Mouse (Mus musculus) ES-Bruce4 (cell line): ENCODE data around the gene Ccdc107. TPM values are rescaled to one million over a fixed set of nuclear protein-coding genes. Genes with fewer than 3 reads are reported as not detected.

ENCODE experiments used
- H3K27ac ChIP-seq: 2 replicates; pipeline ENCODE4 v1.5.1; 2012; ENCODE audit warnings: low read length, inconsistent platforms; ENCODE audit not compliant: insufficient read depth
- H3K27me3 ChIP-seq: 2 replicates; pipeline ENCODE4 v1.6.1; 2012; ENCODE audit warnings: mild to moderate bottlenecking, low read length, inconsistent platforms; ENCODE audit not compliant: control insufficient read depth, poor library complexity, insufficient read depth, severe bottlenecking
- H3K36me3 ChIP-seq: 2 replicates; pipeline ENCODE4 v1.6.1; 2012; ENCODE audit warnings: inconsistent platforms, mild to moderate bottlenecking, low read length, moderate library complexity; ENCODE audit not compliant: control insufficient read depth, poor library complexity, insufficient read depth, severe bottlenecking
- H3K4me1 ChIP-seq: one replicate; pipeline ENCODE4 v1.8.1; 2011; ENCODE audit warnings: low read length; ENCODE audit not compliant: control insufficient read depth, insufficient read depth
- H3K4me3 ChIP-seq: 2 replicates; pipeline ENCODE4 v1.5.1; 2011; ENCODE audit warnings: low read depth, mild to moderate bottlenecking, low read length
- H3K9ac ChIP-seq: 2 replicates; pipeline ENCODE4 v1.6.1; 2012; ENCODE audit warnings: low read depth, mild to moderate bottlenecking, inconsistent platforms; ENCODE audit not compliant: poor library complexity, severe bottlenecking
- H3K9me3 ChIP-seq: replicated peaks from 2 replicates; pipeline ENCODE4 v1.6.1; 2012; ENCODE audit warnings: mild to moderate bottlenecking, low read length, inconsistent platforms; ENCODE audit not compliant: control insufficient read depth, poor library complexity, insufficient read depth, severe bottlenecking
- CTCF ChIP-seq: IDR thresholded peaks from one replicate; pipeline ENCODE4 v1.8.1; 2011; ENCODE audit warnings: low read depth, low read length
- EP300 ChIP-seq: IDR thresholded peaks from 2 replicates; pipeline ENCODE4 v1.6.1; 2011; ENCODE audit warnings: low read depth, low read length; ENCODE audit not compliant: insufficient read depth
- POLR2A ChIP-seq: IDR thresholded peaks from one replicate; pipeline ENCODE4 v1.8.1; 2011; ENCODE audit warnings: low read length; ENCODE audit not compliant: insufficient read depth
- polyA plus RNA-seq: library from polyadenylated mRNA; stranded (reverse); fragments of >200 nt; gene quantifications from 2 replicates; pipeline ENCODE4 v1.2.4, GENCODE M21; 2011; ENCODE audit warnings: low read depth; ENCODE audit not compliant: missing spikeins, insufficient read depth, insufficient read length

Ccdc107 gene
- polyA plus RNA-seq, 1 experiment: 16.5 TPM

DNA sequence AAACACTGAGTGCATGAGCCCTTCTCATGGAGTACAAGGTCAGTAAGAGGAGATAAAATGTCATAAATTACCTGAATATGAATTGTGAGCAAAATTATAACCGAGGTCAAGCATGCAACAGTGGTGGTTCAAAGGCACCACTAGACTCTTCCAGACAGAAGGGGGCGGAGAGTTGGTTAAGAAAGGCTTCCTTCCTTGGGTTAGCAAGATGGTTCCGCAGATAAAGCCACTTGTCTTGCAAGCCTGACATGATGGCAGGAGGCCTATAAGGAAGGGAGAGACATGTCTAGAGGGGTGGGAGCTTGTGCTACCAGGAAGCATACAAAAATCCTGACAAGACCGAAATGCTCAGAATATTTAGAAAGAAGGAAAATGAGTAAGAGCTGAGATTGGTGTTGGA, 11.6 kb downstream of the Ccdc107 start:
- no peaks in the 10 kb centered on the region for H3K9me3 ChIP-seq
- no peak overlapping the region for H3K4me3 ChIP-seq
- peaks cover 3% of the 10 kb centered on the region for H3K4me1 ChIP-seq
- no peak overlapping the region for H3K9ac ChIP-seq
- no peaks in the 10 kb centered on the region for H3K27me3 ChIP-seq
- H3K27ac ChIP-seq: no peak overlapping the region
- no peaks in the 10 kb centered on the region for H3K36me3 ChIP-seq
- TF ChIP-seq POLR2A (no peak), CTCF (no peak), EP300 (no peak)

DNA sequence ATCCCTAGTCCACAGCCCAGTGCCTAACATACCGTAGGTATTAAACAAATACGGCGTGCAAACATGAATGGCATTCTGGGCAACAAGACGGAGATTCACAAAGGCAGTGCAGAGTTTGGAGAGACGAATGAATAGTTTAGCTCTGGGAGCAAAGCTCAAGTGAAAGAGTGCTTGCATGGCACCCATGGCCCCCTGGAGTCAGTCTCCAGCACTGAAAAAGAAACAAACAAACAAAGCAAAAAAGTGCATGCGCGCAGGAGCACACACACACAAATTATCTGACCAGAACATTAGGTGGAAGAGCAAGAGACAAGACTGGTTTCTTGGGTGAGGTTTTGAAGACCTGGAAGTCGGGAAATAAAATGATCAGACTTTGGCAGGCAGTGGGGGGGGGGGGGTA, 13.4 kb downstream of the Ccdc107 start:
- no peaks in the 10 kb centered on the region for H3K36me3 ChIP-seq
- no peak overlapping the region for H3K9ac ChIP-seq
- no peaks in the 10 kb centered on the region for H3K27me3 ChIP-seq
- H3K27ac ChIP-seq: no peak overlapping the region
- no peaks in the 10 kb centered on the region for H3K9me3 ChIP-seq
- H3K4me1 ChIP-seq: peaks cover 3% of the 10 kb centered on the region
- H3K4me3 ChIP-seq: no peak overlapping the region
- no peak for TF ChIP-seq CTCF
- TF ChIP-seq EP300: no peak
- TF ChIP-seq POLR2A: no peak

DNA sequence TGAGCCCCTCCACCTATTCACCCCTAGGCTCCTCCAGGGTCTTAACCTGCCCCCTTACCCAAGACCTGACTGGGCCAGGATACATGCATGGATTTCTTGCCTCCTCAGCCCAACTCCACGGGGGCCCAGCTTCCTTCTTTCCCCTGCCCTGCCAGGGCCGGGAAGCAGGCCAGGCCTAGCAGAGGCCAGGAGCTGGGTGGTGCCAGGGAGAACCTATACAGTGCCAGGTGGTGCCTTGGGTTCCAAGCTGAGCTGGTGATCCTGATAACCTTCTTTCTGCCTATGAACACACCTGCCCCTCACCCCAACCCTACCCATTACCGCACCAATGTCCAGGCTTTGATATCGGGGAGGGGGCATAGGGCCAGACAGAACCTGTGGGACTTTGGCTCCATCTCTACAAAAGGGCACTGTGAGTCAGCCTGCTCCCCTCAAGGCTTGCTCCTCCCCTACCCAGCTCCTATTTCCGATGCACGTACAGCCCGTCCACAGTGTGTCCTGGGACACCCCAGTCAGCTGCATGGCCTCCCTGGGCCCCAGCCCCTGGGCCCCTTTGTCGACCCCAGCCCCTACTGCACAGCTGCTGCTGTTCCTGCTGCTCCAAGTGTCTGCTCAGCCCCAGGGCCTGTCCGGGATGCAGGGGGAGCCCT, 14.0 kb downstream of the Ccdc107 start, which contains the start of gene Car9:
Gene Car9, plus strand, starts transcription at position 431 of the 650 bp plus-strand sequence.
- no peak within 1 kb of the TSS for H3K4me3 ChIP-seq

DNA sequence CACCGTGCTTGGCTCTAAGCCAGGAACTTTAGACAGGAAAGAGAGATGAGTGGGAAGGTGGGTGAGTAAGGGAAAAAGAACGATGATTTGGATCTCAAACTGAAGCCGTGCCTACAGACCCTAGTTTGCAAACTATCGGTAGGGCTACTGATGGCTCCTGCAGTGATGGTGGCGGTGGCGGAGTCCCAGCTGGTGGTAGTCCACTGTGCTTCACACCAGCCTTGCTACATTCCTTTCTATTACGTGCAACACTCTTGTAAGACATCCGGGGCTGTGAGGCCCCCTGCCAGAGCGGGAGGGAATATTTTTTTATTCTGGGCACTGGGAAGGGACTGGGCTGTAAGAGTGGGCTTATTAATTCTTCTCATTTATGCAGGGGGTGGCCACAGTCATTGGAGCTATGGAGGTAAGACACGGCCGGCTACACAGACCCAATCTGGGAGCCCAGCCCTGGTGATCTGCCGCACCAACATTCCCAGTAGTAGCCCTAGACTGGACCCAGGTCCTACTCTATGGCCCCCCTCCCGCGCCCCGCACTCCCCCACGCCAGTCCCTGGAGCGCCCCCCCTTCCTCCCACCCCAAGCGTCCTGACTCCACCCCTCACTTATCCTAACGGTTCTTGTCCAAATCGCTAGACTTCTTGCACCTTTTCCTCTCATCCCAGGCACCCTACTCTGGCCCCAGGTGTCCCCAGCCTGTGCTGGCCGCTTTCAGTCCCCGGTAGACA, 15.4 kb downstream of the Ccdc107 start:
- peak overlapping the region; percentile 43 for H3K4me3 ChIP-seq
- H3K4me1 ChIP-seq: peaks cover 3% of the 10 kb centered on the region
- TF ChIP-seq POLR2A (no peak), CTCF (no peak), EP300 (no peak)
- no peaks in the 10 kb centered on the region for H3K27me3 ChIP-seq
- no peaks in the 10 kb centered on the region for H3K9me3 ChIP-seq
- no peaks in the 10 kb centered on the region for H3K36me3 ChIP-seq
- H3K9ac ChIP-seq: peak overlapping the region; percentile 17; the same call in 1 of the 2 replicates
- H3K27ac ChIP-seq: no peak overlapping the region

More for the DNA sequence above, 14.0 kb downstream of the Ccdc107 start, which contains the start of gene Car9:
- Histone ChIP-seq H3K4me1 (peaks cover 3% of the 10 kb centered on the region), H3K27me3 (no peaks in the 10 kb centered on the region), H3K36me3 (no peaks in the 10 kb centered on the region), H3K27ac (no peak within 1 kb of the TSS), H3K9ac (no peak within 1 kb of the TSS), H3K9me3 (no peaks in the 10 kb centered on the region)
- TF ChIP-seq CTCF (no peak), POLR2A (no peak)

DNA sequence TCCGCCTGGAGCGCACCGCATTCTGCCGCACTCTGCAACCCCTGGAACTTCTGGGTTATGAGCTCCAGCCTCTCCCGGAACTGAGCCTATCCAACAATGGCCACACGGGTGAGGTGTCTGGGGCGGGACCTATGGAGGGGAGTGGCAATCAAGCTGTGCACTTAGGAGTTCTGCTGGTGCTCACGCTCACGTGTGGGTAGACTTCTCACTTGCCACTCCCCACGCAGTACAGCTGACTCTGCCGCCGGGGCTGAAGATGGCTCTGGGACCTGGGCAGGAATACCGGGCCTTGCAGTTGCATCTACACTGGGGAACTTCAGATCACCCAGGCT, 15.9 kb downstream of the Ccdc107 start:
- Histone ChIP-seq H3K9me3 (no peaks in the 10 kb centered on the region), H3K4me1 (peaks cover 3% of the 10 kb centered on the region), H3K27me3 (no peaks in the 10 kb centered on the region), H3K4me3 (peak overlapping the region; percentile 43), H3K27ac (no peak overlapping the region), H3K9ac (peak overlapping the region; percentile 17; the same call in 1 of the 2 replicates), H3K36me3 (no peaks in the 10 kb centered on the region)
- TF ChIP-seq POLR2A (peak; percentile 36), EP300 (no peak), CTCF (no peak)

DNA sequence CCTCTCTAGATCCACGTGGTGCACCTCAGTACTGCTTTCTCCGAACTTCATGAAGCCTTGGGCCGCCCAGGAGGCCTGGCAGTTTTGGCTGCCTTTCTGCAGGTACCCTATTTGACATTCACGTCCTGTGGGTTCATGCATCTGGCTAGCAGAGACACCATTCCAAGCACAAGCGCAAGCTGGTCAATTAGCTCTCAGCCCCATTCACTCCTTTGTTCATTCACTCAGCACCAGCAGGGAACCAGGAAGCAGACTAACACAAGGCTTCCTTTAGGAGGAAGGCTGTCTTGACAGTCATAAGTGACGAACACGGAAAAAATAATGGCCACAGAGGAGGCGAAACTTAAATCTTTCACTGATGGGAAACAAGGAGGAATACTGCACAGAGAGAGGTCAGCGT, 16.4 kb downstream of the Ccdc107 start:
- H3K36me3 ChIP-seq: no peaks in the 10 kb centered on the region
- no peaks in the 10 kb centered on the region for H3K9me3 ChIP-seq
- no peak overlapping the region for H3K9ac ChIP-seq
- peaks cover 3% of the 10 kb centered on the region for H3K4me1 ChIP-seq
- no peaks in the 10 kb centered on the region for H3K27me3 ChIP-seq
- H3K4me3 ChIP-seq: peak overlapping the region; percentile 43; the same call in 1 of the 2 replicates
- TF ChIP-seq POLR2A: no peak
- no peak for TF ChIP-seq EP300
- TF ChIP-seq CTCF: no peak
- H3K27ac ChIP-seq: no peak overlapping the region
